Mouse (Mus musculus): ENCODE results near the gene Glcci1. TPM values are rescaled to one million over a fixed set of nuclear protein-coding genes. Genes with fewer than 3 reads are reported as not detected.

The Glcci1 gene
- polyA plus RNA-seq, 2 experiments, result 1.2 to 1.5 TPM

- H3K9ac ChIP-seq (replicated peaks), result no peak overlapping the region
- H3K4me2 ChIP-seq (ENCODE audit: low read depth), result no peak overlapping the region
- ATAC-seq (ENCODE audit: insufficient read depth), result no peak
- H3K9me3 ChIP-seq (ENCODE audit: control insufficient read depth, low read length), result no peaks in the 10 kb centered on the region
- H3K4me1 ChIP-seq (replicated peaks; ENCODE audit: control insufficient read depth in 2 of 2, insufficient read depth in 2 of 2, low read length in 1 of 2), result peaks cover 22 to 28% of the 10 kb centered on the region in 2 experiments
- no peak for DNase-seq (ENCODE audit: low read depth in 3 of 3, low spot score in 3 of 3)
- no peaks in the 10 kb centered on the region for H3K36me3 ChIP-seq (replicated peaks; ENCODE audit: control insufficient read depth, insufficient read depth, low read depth)
- H3K27me3 ChIP-seq (ENCODE audit: control insufficient read depth, insufficient read depth, low read length), result no peaks in the 10 kb centered on the region
- H3K27ac ChIP-seq, result no peak overlapping the region
- TF ChIP-seq CTCF (IDR thresholded peaks at IDR 0.05; ENCODE audit: low read depth), result no peak
- no peak for TF ChIP-seq EP300 (IDR thresholded peaks at IDR 0.05; ENCODE audit: low read depth)
- H3K4me3 ChIP-seq (ENCODE audit: insufficient read depth in 1 of 2, low read depth in 2 of 2, low read length in 2 of 2), result no peak overlapping the region
- 64% methylated on average over 1 of the region's 1 CpGs for WGBS (ENCODE audit: insufficient replicate concordance)
Observed at GRCm38 (mm10) chr6:8489938-8490585, 19.3 kb upstream of the Glcci1 start.

- ATAC-seq (ENCODE audit: insufficient read depth) (no peak), DNase-seq (ENCODE audit: low read depth in 3 of 3, low spot score in 3 of 3) (no peak)
- TF ChIP-seq EP300 (IDR thresholded peaks at IDR 0.05; ENCODE audit: low read depth) (no peak), CTCF (IDR thresholded peaks at IDR 0.05; ENCODE audit: low read depth) (no peak)
- 66% methylated on average over 3 of the region's 3 CpGs for whole genome bisulfite sequencing (ENCODE audit: insufficient replicate concordance)
- Histone ChIP-seq H3K4me1 (replicated peaks; ENCODE audit: control insufficient read depth in 2 of 2, insufficient read depth in 2 of 2, low read length in 1 of 2) (peaks cover 6 to 8% of the 10 kb centered on the region in 2 experiments), H3K27ac (no peak overlapping the region), H3K27me3 (ENCODE audit: control insufficient read depth, insufficient read depth, low read length) (no peaks in the 10 kb centered on the region), H3K9ac (replicated peaks) (no peak overlapping the region), H3K36me3 (replicated peaks; ENCODE audit: control insufficient read depth, insufficient read depth, low read depth) (no peaks in the 10 kb centered on the region), H3K4me3 (ENCODE audit: insufficient read depth in 1 of 2, low read depth in 2 of 2, low read length in 2 of 2) (no peak overlapping the region), H3K9me3 (ENCODE audit: control insufficient read depth, low read length) (no peaks in the 10 kb centered on the region), H3K4me2 (ENCODE audit: low read depth) (no peak overlapping the region)
Observed at GRCm38 (mm10) chr6:8492248-8492647, 17.2 kb upstream of the Glcci1 start.

- WGBS (ENCODE audit: insufficient replicate concordance), result 59% methylated on average over 5 of the region's 5 CpGs
- ATAC-seq (ENCODE audit: insufficient read depth), result no peak
Observed at GRCm38 (mm10) chr6:8495109-8495826, 14.1 kb upstream of the Glcci1 start.

GRCm38 (mm10) chr6:8495827-8496222 lies 13.6 kb upstream of the Glcci1 start:
- H3K27ac ChIP-seq, result no peak overlapping the region
- no peak for DNase-seq (ENCODE audit: low read depth in 3 of 3, low spot score in 3 of 3)
- no peaks in the 10 kb centered on the region for H3K36me3 ChIP-seq (replicated peaks; ENCODE audit: control insufficient read depth, insufficient read depth, low read depth)
- no peak overlapping the region for H3K4me3 ChIP-seq (ENCODE audit: insufficient read depth in 1 of 2, low read depth in 2 of 2, low read length in 2 of 2)
- ATAC-seq (ENCODE audit: insufficient read depth), result no peak
- H3K9ac ChIP-seq (replicated peaks), result no peak overlapping the region
- WGBS (ENCODE audit: insufficient replicate concordance), result 75% methylated on average over 4 of the region's 4 CpGs
- H3K4me2 ChIP-seq (ENCODE audit: low read depth), result no peak overlapping the region
- no peaks in the 10 kb centered on the region for H3K27me3 ChIP-seq (ENCODE audit: control insufficient read depth, insufficient read depth, low read length)
- TF ChIP-seq EP300 (IDR thresholded peaks at IDR 0.05; ENCODE audit: low read depth) (no peak), CTCF (IDR thresholded peaks at IDR 0.05; ENCODE audit: low read depth) (no peak)
- H3K9me3 ChIP-seq (ENCODE audit: control insufficient read depth, low read length), result no peaks in the 10 kb centered on the region; the same call in 1 of the 2 replicates
- H3K4me1 ChIP-seq (replicated peaks; ENCODE audit: control insufficient read depth in 2 of 2, insufficient read depth in 2 of 2, low read length in 1 of 2), result no peaks in the 10 kb centered on the region

More at GRCm38 (mm10) chr6:8495109-8495826, 14.1 kb upstream of the Glcci1 start:
- H3K4me2 ChIP-seq (ENCODE audit: low read depth), result no peak overlapping the region
- H3K27ac ChIP-seq, result no peak overlapping the region
- no peak overlapping the region for H3K4me3 ChIP-seq (ENCODE audit: insufficient read depth in 1 of 2, low read depth in 2 of 2, low read length in 2 of 2)
- no peaks in the 10 kb centered on the region for H3K27me3 ChIP-seq (ENCODE audit: control insufficient read depth, insufficient read depth, low read length)
- H3K9me3 ChIP-seq (ENCODE audit: control insufficient read depth, low read length), result no peaks in the 10 kb centered on the region; the same call in 1 of the 2 replicates
- H3K36me3 ChIP-seq (replicated peaks; ENCODE audit: control insufficient read depth, insufficient read depth, low read depth), result no peaks in the 10 kb centered on the region
- TF ChIP-seq CTCF (IDR thresholded peaks at IDR 0.05; ENCODE audit: low read depth) (no peak), EP300 (IDR thresholded peaks at IDR 0.05; ENCODE audit: low read depth) (no peak)
- no peak for DNase-seq (ENCODE audit: low read depth in 3 of 3, low spot score in 3 of 3)
- H3K9ac ChIP-seq (replicated peaks), result no peak overlapping the region
- H3K4me1 ChIP-seq (replicated peaks; ENCODE audit: control insufficient read depth in 2 of 2, insufficient read depth in 2 of 2, low read length in 1 of 2), result no peaks in the 10 kb centered on the region

GRCm38 (mm10) chr6:8497234-8497867 lies 12.0 kb upstream of the Glcci1 start:
- WGBS (ENCODE audit: insufficient replicate concordance), result 54% methylated on average over 6 of the region's 6 CpGs
- DNase-seq (ENCODE audit: low read depth in 3 of 3, low spot score in 3 of 3) (no peak), ATAC-seq (ENCODE audit: insufficient read depth) (no peak)
- H3K9ac ChIP-seq (replicated peaks), result no peak overlapping the region
- H3K4me3 ChIP-seq (ENCODE audit: insufficient read depth in 1 of 2, low read depth in 2 of 2, low read length in 2 of 2), result no peak overlapping the region
- H3K36me3 ChIP-seq (replicated peaks; ENCODE audit: control insufficient read depth, insufficient read depth, low read depth), result no peaks in the 10 kb centered on the region
- H3K4me2 ChIP-seq (ENCODE audit: low read depth), result no peak overlapping the region
- TF ChIP-seq CTCF (IDR thresholded peaks at IDR 0.05; ENCODE audit: low read depth) (no peak), EP300 (IDR thresholded peaks at IDR 0.05; ENCODE audit: low read depth) (no peak)
- H3K27ac ChIP-seq, result no peak overlapping the region
- H3K4me1 ChIP-seq (replicated peaks; ENCODE audit: control insufficient read depth in 2 of 2, insufficient read depth in 2 of 2, low read length in 1 of 2), result no peaks in the 10 kb centered on the region
- H3K27me3 ChIP-seq (ENCODE audit: control insufficient read depth, insufficient read depth, low read length), result no peaks in the 10 kb centered on the region
- no peaks in the 10 kb centered on the region; the same call in 1 of the 2 replicates for H3K9me3 ChIP-seq (ENCODE audit: control insufficient read depth, low read length)
